ENCODE assay signal across 27 mouse cellular contexts in genomic region chr8:110362975-110363374, GRCm38 (mm10).
"Had no signal": no experiment of that assay in that cellular context is flagged by ENCODE, and none has a peak within 500 bp of the region (broad histone marks: within the 10 kb centered on the region; RNA-seq: fewer than 3 reads in every experiment).

No protein-coding gene starts in this region.

- H3K9ac ChIP-seq: embryonic facial prominence, embryonic 12.5 days; embryonic facial prominence, embryonic 13.5 days; embryonic facial prominence, embryonic 15.5 days; forebrain, embryonic 12.5 days; forebrain, embryonic 13.5 days; forebrain, embryonic 15.5 days; forebrain, postnatal 0 days had no signal

- H3K9me3 ChIP-seq: embryonic facial prominence, embryonic 10.5 days; embryonic facial prominence, embryonic 12.5 days; embryonic facial prominence, embryonic 15.5 days; forebrain, embryonic 10.5 days; forebrain, embryonic 12.5 days; forebrain, embryonic 13.5 days; forebrain, embryonic 15.5 days had no signal

- H3K4me2 ChIP-seq: embryonic facial prominence, embryonic 12.5 days; embryonic facial prominence, embryonic 13.5 days; embryonic facial prominence, embryonic 15.5 days; forebrain, embryonic 12.5 days; forebrain, embryonic 13.5 days; forebrain, embryonic 15.5 days had no signal

- DNase-seq: cerebellum, adult 8-10 months; cerebellum, adult 9-10 months; cerebellum, adult 9-11 months; cerebellum, postnatal 10 days; cerebellum, postnatal 14 days; cerebellum, postnatal 25 days; cerebellum, postnatal 36 days; embryo, embryonic 11 days; forebrain, postnatal 0 days; gastrocnemius, adult 2 months; gastrocnemius, postnatal 10 days; gastrocnemius, postnatal 14 days; gastrocnemius, postnatal 25 days; gastrocnemius, postnatal 36 days; heart, adult 18-20 months; heart, adult 2 months had no signal

- H3K4me3 ChIP-seq: embryonic facial prominence, embryonic 10.5 days; embryonic facial prominence, embryonic 12.5 days; embryonic facial prominence, embryonic 13.5 days; embryonic facial prominence, embryonic 15.5 days; erythroblast, embryonic 14.5 days; forebrain, embryonic 10.5 days; forebrain, embryonic 12.5 days; forebrain, embryonic 13.5 days; forebrain, embryonic 15.5 days; gastrocnemius, adult 2 months; heart, adult 2 months had no signal

- H3K4me1 ChIP-seq: embryonic facial prominence, embryonic 10.5 days; embryonic facial prominence, embryonic 12.5 days; embryonic facial prominence, embryonic 13.5 days; embryonic facial prominence, embryonic 15.5 days; forebrain, embryonic 10.5 days; forebrain, embryonic 12.5 days; forebrain, embryonic 13.5 days; forebrain, embryonic 15.5 days had no signal

- H3K36me3 ChIP-seq: embryonic facial prominence, embryonic 10.5 days; embryonic facial prominence, embryonic 12.5 days; embryonic facial prominence, embryonic 13.5 days; embryonic facial prominence, embryonic 15.5 days; forebrain, embryonic 10.5 days; forebrain, embryonic 12.5 days; forebrain, embryonic 15.5 days had no signal

- ATAC-seq: forebrain, embryonic 13.5 days; forebrain, embryonic 14.5 days; forebrain, embryonic 15.5 days; forebrain, embryonic 16.5 days; forebrain, postnatal 0 days had no signal

- H3K27me3 ChIP-seq: embryonic facial prominence, embryonic 12.5 days; embryonic facial prominence, embryonic 13.5 days; embryonic facial prominence, embryonic 15.5 days; forebrain, embryonic 12.5 days; forebrain, embryonic 13.5 days; forebrain, embryonic 15.5 days had no signal

- H3K27ac ChIP-seq: embryonic facial prominence, embryonic 10.5 days; embryonic facial prominence, embryonic 12.5 days; embryonic facial prominence, embryonic 13.5 days; embryonic facial prominence, embryonic 15.5 days; forebrain, embryonic 10.5 days; forebrain, embryonic 12.5 days; forebrain, embryonic 13.5 days; forebrain, embryonic 15.5 days; gastrocnemius, adult 2 months; heart, adult 2 months had no signal
